Mouse (Mus musculus) megakaryocyte-erythroid progenitor cell, adult 5-6 weeks (primary cell): ENCODE measurements around the gene Cep104. TPM values are rescaled to one million over a fixed set of nuclear protein-coding genes. Genes with fewer than 3 reads are reported as not detected.
A peak's percentile ranks its signal among the peaks of the same experiment; 100 is the strongest.

ENCODE experiments used
- ATAC-seq: replicated peaks from 2 replicates; pipeline ENCODE4 v1.8.0; 2016; ENCODE audit warnings: mild to moderate bottlenecking, inconsistent platforms; ENCODE audit not compliant: severe bottlenecking, poor library complexity, low FRiP score, low TSS enrichment
- total RNA-seq, 2 experiments: library from RNA; stranded (forward) in 1 of 2; stranded (reverse) in 1 of 2; fragments of 200-1000, 215-1000 nt in 1 of 2; fragments of >200 nt in 1 of 2; fragmentation: Nextera tagmentation in 1 of 2; gene quantifications; 2 replicates each; pipeline ENCODE4 v1.2.3; 2014 to 2017

Gene Cep104
- total RNA-seq, 2 experiments from 2014 or later = 8.4 to 18.1 TPM

DNA sequence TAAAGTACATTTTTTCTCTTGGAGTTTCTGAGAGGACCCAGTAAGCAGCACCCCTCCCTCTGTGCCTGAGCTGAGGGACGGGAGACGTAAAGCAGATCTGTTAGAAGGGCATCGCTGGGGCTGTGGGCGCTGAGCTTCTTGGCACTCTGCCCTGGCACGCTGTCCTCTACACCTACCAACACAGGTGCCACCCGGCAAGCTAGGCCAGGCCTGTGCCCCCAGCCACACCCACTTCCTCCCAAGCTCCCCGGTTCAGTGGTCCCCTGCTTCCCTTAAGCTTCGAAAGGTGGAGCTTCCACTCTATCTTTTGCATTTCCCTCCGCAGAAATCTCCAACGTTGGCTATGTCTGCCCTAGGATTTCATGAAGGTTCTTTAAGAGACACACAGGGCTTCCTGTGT lies 4.2 kb downstream of the Cep104 start:
- no peak for ATAC-seq

DNA sequence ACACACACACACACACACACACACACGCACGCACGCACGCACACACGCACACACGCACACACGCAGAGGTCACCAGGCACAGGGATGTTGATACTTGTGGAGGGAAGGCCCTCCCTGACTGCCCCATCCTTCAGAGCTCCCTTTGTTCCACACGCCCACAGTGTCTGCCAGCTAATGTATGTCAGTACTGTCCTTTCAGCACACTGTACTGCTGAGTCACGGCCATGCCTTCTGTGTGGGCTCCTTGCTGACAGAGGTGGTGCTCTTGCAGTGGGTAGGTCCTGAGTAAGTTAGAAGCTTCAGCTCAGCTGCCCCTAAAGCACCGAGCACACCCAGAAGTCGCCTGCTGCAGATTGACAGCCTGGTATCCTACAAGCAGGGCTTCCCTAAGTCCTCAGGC lies 5.5 kb downstream of the Cep104 start:
- no peak for ATAC-seq

DNA sequence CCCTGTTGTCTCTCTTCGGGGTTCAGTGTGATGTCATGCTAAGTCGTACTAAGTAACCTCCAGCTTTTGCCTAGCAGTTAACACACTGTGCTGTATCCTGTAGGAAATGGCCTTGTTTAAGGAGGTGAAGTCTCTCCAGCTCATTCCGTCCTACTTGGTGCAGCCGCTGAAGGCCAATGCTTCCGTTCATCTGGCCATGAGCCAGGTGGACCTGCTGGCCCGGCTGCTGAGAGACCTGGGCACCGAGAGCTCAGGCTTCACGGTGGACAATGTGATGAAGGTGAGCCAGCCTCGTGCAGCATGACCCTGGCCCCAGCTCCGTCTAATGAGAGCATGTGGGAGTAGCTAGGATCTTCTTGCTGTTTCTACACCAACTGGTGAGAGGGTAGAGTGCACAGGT lies 17.7 kb downstream of the Cep104 start:
- ATAC-seq = no peak

DNA sequence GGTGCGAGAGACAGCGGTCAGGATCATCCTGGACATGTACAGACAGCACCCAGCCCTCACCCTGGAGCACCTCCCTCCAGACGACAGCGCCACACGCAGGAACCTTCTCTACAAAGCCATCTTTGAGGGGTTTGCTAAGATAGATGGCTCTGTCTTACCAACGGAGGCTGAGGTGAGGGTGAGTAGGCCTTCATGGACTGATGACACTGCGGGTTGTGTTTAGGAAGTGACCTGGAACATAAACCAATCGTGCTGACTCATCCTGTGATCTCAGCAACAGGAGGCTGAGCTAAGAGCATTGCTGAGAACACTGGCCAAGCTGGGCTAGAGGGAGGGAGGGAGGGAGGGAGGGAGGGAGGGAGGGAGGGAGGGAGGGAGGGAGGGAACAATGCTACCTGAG lies 18.5 kb downstream of the Cep104 start:
- ATAC-seq = no peak

DNA sequence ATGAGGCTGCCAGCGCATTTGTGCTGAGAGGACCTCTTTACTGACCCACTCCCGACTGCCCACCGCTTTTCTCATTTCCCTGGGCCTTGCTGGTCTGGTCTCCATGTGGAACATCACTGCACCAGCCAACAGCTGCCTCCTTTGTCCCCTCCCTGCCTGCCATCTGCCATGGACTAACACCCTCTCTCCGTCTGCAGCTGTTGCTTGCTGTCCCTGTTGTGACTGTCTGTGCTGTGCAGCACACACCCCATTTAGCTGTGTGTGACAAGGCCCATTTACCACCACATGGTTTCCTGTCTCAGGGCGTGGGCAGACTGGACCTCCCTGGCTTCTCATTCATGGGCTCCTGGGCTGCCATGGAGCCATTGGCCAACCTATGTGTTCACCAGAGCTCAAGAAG lies 30.5 kb downstream of the Cep104 start:
- no peak for ATAC-seq

DNA sequence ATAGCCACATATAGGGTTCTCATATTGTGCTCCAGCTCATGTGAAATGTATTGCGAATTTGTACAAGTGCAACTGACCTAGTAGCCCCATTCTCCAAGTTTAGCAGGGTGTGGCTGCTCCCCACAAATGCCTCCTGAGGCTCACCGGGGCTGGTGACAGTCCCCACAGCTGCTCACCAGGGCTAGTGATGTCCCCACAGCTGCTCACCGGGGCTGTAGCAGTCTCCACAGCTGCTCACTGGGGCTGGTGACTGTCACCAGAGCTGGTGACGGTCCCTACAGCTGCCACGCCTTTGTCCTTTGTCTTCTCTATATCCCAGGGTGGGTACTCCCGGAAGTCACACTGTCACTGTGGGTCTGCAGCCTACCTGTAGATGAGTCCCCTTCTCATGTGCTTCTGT lies 31.3 kb downstream of the Cep104 start:
- no peak for ATAC-seq

DNA sequence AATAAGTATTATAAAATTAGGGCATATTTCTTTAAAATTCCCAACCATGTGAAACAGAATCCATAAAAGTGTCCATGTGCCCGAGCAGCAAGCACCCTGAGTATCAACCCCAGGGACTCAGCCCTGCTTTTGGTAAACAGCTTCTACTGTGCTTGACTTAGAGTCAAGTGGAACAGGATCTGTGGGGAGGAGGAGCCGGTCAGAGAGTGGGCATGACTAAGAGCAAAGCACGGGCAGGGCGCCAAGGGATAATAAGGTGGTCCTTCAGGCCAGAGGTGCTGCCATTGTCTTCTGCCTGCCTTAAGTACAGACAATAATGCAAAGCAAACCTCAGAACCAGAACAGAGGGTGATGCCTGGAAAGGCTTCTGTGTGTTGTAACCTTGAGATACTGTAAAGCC lies 32.8 kb downstream of the Cep104 start:
- ATAC-seq = no peak

DNA sequence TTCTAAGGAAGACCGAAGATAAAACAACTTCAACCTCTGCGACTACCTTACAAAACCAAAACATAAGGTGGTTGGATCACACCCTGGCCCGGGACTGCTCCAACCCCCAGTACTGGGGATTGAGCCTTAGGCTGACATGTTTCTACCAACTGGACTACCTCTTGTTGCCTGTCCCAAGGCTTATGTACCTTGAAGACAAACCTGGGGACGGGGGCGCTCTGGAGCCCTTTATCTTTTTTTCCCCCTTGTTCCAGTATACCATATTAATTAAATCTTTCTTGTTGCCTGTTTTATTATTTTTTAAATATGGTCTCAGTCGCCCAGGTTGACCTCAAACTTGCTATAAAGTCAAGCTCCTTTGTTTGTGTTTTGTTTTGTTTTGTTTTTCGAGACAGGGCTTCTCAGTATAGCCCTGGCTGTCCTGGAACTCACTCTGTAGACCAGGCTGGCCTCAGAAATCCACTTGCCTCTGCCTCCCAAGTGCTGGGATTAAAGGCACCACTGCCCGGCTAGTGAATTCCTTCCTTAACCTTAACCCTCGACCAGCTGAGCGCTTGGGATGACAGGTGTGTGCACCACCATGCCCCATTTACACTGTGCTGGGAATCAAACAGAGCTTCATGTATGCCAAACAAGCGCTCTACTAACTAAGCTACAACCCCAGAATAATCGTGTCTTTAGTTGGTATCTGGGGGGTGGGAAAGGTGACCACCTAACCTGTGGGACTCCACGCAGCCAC lies 36.1 kb downstream of the Cep104 start:
- peak; percentile 36; the same call in 1 of the 2 replicates for ATAC-seq

DNA sequence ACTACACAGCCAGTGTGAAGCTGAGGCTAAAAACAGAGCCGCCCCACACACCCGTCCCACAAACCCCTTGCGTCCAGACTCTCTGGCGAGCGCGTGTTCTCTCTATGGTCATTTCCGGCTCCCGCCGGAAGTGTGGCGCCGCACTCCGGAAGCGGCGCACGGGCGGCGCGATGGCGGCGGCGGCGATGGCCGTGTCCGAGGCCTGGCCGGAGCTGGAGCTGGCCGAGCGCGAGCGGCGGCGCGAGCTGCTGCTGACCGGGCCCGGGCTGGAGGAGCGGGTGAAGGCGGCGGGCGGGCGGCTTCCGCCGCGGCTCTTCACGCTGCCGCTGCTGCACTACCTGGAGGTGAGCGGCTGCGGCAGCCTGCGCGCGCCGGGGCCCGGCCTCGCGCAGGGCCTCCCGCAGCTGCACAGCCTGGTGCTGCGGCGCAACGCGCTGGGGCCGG lies 36.7 kb downstream of the Cep104 start, which contains the start of gene Lrrc47:
Lrrc47 (plus strand) TSS at position 86 of the 444 bp plus-strand sequence.
- peak; percentile 83 for ATAC-seq

DNA sequence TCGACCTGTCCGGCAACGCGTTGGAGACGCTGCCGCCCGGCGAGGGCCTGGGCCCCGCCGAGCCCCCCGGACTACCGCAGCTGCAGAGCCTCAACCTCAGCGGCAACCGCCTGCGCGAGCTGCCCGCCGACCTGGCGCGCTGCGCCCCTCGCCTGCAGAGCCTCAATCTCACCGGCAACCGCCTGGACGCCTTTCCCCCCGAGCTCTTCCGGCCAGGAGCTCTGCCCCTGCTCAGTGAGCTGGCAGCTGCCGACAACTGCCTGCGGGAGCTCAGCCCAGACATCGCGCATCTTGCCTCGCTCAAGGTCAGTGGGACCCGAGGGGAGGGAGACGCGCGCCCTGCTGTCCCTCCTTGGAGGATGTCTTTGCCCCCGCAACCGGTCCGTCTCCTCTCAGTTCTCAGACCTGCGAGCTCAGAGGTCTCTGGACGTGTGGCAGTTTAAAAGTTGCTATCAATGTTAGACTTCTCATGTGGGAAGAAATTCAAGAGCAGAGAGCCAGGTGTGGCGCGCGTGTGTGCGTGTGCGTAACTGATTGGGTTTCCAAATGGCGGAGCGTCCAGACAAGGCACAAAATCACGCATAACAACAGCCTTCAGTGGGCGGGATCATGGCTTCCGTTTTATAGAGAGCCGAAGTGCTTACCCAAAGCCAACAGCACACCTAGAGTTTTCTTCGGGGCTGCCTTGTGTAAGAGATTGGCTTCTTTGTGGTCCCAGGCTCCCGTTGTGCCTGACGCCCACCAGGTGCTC lies 37.3 kb downstream of the Cep104 start:
- ATAC-seq = peak; percentile 49

DNA sequence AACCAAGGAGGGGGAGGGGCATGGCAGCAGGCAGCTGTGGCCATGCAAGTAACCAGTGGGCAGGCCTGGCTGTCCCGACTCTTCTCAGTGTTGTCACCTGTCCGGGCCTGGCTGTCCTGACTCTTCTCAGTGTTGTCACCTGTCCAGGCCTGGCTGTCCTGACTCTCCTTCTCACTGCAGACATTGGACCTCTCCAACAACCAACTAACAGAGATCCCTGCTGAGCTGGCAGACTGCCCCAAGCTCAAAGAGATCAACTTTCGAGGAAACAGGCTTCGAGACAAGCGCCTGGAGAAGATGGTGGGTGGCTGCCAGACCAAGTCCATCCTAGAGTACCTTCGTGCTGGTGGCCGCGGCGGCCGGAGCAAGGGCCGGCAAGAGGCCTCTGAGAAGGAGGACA lies 40.5 kb downstream of the Cep104 start:
- ATAC-seq = no peak

DNA sequence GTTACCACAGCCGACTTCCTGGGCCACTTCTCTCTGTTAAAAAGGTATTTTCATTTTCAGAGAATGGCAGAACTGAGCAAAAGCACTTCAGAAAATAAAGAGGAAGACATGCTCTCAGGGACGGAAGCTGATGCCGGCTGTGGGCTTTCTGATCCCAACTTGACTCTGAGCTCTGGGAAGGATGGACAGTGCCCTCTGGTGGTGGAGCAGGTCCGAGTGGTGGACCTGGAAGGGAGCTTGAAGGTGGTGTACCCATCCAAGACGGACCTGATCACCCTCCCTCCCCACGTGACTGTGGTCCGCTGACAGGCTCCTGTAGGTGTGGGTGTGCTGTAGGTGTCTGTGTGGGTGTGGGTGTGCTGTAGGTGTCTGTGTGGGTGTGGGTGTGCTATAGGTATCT lies 44.6 kb downstream of the Cep104 start:
- ATAC-seq = no peak

DNA sequence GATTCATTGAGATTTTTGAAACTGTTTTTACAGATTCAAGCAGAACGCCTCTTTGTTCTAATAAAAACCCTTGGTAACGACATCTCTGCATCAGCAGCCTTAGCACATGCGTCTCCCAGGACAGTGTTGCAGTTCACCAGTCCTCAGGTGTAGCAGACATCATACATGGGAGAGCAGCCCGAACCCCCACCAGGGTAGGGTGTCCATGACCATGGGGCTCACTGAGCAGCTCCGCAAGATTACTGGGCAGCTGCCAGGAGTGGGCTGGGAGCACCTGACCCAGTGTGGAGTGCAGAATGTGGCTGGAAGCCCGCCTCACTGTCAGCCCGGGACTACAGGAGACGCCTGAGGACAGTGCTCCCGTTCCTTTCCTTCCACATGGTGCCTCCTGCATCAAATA lies 46.4 kb downstream of the Cep104 start:
- ATAC-seq = no peak

DNA sequence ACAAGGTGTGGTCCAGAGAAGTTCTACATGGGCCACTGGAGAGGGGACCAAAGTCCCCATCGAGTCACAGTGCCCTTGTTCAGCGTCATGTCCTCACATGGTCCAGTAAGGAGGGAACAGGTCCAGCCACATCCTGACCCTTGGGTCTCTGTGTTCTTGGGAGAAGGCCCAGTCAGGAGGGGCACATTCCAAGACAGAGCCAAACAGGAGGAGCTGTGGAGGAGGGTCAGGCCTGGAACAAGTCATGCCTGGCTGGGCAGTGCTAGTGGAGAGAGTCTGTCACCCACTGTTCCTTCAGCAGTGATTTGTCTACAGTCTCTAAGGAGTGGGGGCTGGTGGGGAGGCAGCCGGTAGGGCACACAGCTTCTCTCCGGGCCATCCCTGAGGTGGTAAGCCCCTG lies 47.4 kb downstream of the Cep104 start:
- ATAC-seq = no peak

DNA sequence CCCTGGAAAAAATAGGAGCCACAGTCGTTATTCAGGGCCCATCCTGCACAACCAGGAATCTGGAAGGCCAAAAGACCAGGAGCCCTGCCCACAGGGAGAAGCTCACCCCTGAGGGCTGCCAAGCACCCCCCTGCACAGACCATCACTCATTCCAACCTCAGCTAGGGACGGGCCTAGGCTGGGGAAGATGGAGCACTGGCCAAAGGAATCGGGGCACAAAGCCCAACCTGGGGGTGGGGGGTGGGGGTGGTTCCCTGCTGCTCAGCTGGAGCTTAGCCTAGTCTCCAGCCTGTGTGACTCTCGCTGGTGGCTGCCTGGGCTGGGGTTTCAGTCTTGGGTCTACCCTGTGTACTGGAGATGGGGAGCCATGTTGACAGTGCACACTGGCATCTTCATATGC lies 47.9 kb downstream of the Cep104 start:
- ATAC-seq = no peak

DNA sequence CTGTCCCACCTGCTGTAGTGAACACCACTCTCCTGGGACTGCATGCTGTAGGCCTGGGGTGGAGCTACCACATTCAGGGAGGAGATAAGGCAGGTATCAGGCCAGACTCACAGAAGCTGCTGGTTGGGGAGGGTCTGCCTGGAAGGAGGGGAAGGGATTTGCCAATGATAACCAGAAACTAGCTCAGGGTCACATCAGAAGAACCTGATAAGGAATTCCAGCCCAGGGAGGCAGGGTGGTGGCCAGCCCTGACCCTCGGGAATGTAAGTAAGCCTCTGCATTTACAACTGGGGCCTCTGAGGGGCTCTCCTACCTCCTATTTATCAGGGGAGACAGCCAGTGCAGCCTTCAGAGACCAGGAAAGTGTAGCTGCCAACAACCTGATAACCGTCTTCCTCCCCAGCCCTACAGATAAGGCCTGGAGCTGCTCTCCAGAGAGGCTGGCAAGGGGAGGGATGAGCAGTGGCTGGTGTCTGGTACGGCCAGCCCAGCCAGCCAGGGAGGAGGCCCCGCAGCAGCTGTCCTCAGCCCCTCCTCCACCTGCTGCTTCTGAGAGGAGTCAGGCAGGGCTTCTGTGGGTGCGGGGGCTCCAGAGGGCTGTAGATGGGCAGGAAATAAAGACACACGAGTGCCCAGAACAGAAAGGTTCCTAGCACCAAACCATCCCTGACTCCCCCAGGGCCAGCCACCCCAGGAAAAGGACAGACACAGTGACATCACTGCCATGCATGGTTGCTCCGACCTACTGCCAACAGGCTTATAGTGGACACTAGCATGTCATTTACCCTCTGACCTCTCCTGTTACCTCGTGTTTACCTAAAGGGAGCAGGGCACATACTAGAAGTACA lies 49.0 kb downstream of the Cep104 start:
- ATAC-seq = peak; percentile 66

DNA sequence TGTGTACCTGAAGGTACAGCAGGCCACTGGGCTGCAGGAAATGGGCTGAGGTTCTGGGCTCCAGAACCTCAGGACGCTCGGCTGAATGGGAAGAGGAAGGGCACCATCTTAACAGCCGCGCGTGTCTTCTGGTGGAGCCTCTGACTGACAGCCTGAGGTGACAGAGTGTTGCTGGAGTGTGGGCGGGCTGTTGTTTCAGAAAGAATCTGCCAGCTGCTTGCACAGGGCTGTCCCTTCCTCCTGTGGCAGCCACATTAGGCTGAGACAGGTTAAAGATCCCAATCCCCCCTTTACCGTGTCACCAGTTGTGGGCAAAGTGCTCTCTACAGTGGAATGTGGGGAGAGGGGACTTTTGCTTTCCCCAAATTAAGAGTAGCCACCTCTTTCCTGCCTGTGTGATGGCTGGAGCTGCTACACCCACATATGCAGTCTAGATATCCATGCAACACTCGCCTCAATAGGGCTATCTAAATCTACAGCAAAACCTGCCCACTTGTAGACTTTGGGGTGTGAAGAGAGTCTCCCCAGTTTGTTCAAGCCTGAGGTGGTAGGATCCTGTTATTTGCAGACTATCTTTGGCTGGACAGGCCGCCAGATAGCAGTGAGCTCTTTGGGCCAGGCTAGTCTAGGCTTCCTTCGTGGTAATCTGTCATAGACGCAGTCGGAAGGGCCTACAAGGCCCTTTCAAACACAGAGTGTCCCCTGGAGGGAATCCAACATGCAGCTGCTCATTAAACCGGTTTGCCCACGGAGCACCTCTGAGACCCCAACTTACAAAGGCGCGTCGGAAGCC lies 49.9 kb downstream of the Cep104 start:
- peak; percentile 12 for ATAC-seq

DNA sequence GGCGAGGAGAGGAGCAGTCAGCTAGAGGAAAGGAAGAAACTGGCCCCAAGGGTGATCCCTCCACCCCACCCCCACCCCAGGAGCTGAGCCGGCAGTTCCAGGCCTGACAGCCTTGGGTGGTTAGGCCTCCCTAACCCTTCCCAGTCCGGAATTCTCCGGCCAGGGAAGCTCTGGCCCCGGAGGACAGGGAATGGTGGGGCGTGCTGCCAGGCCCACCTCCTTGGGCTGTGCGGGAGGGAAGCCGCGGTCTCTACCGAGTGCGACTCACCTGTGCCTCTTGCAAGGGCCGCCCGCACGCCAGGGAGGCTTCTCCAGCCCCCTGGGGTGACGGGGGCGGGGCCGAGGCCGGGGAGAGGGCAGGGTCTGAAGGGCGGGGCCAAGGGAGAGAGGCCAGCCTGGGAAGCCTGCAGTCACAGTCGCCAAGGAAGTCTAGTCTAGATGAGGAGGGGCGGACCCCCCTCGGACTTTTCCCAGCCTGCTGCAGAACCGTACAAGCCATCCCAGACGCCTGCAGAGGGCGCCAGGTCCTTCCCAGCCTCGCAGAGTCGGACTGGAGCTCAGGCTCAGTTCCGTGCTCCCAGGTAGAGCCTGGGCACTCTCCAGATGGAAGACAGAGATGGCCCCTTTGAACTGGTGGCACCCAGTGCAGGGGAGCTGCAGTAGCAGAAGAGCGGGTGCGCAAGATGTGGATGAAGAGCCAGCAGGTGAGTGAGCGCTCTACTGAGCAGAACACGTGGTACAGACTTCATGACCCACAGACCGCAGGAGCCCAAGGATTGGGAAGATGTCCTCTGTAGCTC lies 50.8 kb downstream of the Cep104 start, which contains the start of gene Smim1:
Smim1 (minus strand) TSS at position 590 of the 800 bp plus-strand sequence.
- ATAC-seq = peak; percentile 31

DNA sequence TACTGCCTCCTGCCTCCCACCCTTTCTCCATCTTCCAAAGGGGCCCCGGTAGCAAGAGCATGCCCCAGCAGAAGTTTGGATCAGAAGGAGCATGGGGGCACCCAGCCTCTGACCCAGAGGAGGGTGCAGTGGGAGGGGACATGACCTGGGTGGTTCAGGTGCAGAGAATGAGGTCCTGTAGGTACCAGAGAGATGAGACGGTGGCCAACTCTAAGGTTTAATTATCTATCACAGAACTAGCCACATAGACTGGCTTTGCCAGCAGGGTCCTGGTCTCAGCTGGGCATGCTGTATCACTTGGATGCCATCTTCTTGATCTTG lies 51.4 kb downstream of the Cep104 start:
- no peak for ATAC-seq
